Mouse (Mus musculus) forebrain, embryonic 13.5 days (tissue): Measurements from ENCODE around the gene Bcl2l1. TPM values are rescaled to one million over a fixed set of nuclear protein-coding genes. Genes with fewer than 3 reads are reported as not detected.

ENCODE experiments used
- ATAC-seq: fragments of 200-750 bp; cut with Nextera tagmentation; 2 replicates; pipeline ENCODE4 v1.8.0; 2017
- H3K27ac ChIP-seq: fragments of 300-500 bp; sonication (generic); 2 replicates; pipeline ENCODE4 v1.5.1; 2015; ENCODE audit warnings: inconsistent platforms, mild to moderate bottlenecking, moderate library complexity
- H3K27me3 ChIP-seq: fragments of 300-500 bp; sonication (generic); 2 replicates; pipeline ENCODE4 v1.6.1; 2015; ENCODE audit warnings: mild to moderate bottlenecking, inconsistent platforms
- H3K36me3 ChIP-seq: fragments of 300-500 bp; sonication (generic); 2 replicates; pipeline ENCODE4 v1.6.1; 2015; ENCODE audit warnings: mild to moderate bottlenecking, inconsistent platforms; ENCODE audit not compliant: poor library complexity, severe bottlenecking
- H3K4me1 ChIP-seq: fragments of 300-500 bp; sonication (generic); 2 replicates; pipeline ENCODE4 v1.6.1; 2015; ENCODE audit warnings: inconsistent platforms
- H3K4me2 ChIP-seq: fragments of 300-500 bp; sonication (generic); 2 replicates; pipeline ENCODE4 v1.6.1; 2015; ENCODE audit warnings: inconsistent platforms, mild to moderate bottlenecking, moderate library complexity
- H3K4me3 ChIP-seq: fragments of 300-500 bp; sonication (generic); 2 replicates; pipeline ENCODE4 v1.5.1; 2015; ENCODE audit warnings: mild to moderate bottlenecking, inconsistent platforms
- H3K9ac ChIP-seq: fragments of 300-500 bp; sonication (generic); 2 replicates; pipeline ENCODE4 v1.6.1; 2015; ENCODE audit warnings: mild to moderate bottlenecking, inconsistent platforms
- H3K9me3 ChIP-seq: fragments of 300-500 bp; sonication (generic); replicated peaks from 2 replicates; pipeline ENCODE4 v1.6.1; 2016; ENCODE audit warnings: inconsistent platforms
- WGBS: fragments of 180-500 bp; shearing (Covaris S2); methylation state at CpG from one replicate; pipeline ENCODE4 v1.1.7; 2015; 5-methylcytosine and 5-hydroxymethylcytosine counted together
- polyA plus RNA-seq: library from polyadenylated mRNA; unstranded; fragments of >200 nt; fragmentation: Nextera tagmentation; extraction: Ambion mirVana; gene quantifications from 2 replicates; pipeline ENCODE4 v1.2.1, GENCODE M21; 2015

Bcl2l1 gene
- 155 and 164 TPM in 2 replicates for polyA plus RNA-seq

DNA sequence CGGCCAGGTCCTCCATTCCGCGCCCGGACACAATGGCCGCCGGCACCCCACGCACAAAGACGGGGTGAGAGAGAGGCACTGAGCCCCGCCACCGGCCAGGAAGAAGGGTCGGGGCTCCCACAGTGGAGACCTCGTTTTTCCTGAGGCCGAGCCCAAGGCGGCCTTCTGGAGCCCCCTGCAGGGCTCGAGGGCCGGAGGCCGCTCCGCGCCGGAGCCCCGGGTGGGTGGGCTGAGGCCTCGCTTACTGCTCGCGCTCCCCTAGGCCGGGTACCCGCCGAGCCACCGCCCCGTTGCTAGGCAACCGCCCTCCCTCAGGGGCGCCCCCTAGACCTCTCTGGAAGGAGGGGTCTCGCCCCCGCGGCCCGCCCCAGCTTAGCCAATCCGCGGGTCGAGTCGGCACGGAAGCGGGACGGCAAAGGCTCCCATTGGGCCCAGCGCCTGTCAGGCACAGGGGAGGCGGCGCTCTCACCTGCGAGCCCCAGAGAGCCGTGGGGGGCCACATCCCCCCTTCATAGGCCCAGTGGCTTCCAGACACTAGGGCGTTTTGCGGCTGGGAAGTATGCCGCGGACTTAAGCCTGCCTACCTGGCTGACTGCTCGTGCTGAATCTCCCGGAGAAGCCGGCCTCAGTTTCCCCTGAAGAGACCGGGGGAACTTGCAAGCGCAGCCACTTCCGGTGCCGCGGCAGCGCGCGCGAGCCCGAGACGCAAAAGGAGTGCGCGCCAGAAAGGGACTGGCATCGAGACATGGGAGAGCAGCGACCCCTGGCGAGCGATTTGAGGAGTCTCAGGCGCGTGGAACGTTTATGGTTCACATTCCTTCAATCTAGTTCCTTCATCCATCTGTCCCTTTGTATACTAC is at the start of gene Bcl2l1:
TSS of gene Bcl2l1 (minus strand) at position 710 of the 860 bp plus-strand sequence.
- peak; percentile 98 for ATAC-seq
- H3K4me2 ChIP-seq = peak within 1 kb of the TSS; percentile 74
- H3K4me3 ChIP-seq = peak within 1 kb of the TSS; percentile 76
- peaks cover 36% of the 10 kb centered on the region for H3K4me1 ChIP-seq
- H3K36me3 ChIP-seq = peaks cover 9% of the 10 kb centered on the region; the same call in 1 of the 2 replicates
- under 1% methylated on average over 72 of the region's 74 CpGs for WGBS
- H3K27me3 ChIP-seq = no peaks in the 10 kb centered on the region
- no peaks in the 10 kb centered on the region for H3K9me3 ChIP-seq
- peak within 1 kb of the TSS; percentile 95 for H3K9ac ChIP-seq
- H3K27ac ChIP-seq = peak within 1 kb of the TSS; percentile 99

DNA sequence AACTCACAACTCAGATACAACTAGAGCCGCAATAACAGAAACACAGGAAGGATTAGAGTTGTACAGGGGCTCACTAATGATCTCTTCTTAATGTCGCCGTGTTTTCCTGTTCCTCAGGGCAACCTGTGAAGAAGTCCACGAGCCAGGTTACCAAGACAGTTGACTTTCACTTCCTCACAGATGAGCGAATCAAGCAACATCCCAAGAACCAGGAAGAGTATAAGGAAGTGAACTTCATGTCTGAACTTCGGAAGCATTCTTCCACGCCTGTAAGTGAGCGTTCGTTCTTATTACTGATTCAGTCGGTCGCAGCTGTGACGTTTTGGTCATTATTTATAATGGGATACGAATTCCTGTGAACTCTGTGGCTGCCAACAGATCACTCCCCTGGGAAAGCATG is 49.4 kb upstream of the Bcl2l1 start:
- no peak overlapping the region for H3K27ac ChIP-seq
- H3K9me3 ChIP-seq = no peaks in the 10 kb centered on the region
- no peak for ATAC-seq
- H3K4me2 ChIP-seq = no peak overlapping the region
- no peaks in the 10 kb centered on the region for H3K4me1 ChIP-seq
- H3K9ac ChIP-seq = no peak overlapping the region
- no peak overlapping the region for H3K4me3 ChIP-seq
- WGBS = 93% methylated on average over 13 of the region's 13 CpGs
- H3K36me3 ChIP-seq = peaks cover 88% of the 10 kb centered on the region
- no peaks in the 10 kb centered on the region for H3K27me3 ChIP-seq

DNA sequence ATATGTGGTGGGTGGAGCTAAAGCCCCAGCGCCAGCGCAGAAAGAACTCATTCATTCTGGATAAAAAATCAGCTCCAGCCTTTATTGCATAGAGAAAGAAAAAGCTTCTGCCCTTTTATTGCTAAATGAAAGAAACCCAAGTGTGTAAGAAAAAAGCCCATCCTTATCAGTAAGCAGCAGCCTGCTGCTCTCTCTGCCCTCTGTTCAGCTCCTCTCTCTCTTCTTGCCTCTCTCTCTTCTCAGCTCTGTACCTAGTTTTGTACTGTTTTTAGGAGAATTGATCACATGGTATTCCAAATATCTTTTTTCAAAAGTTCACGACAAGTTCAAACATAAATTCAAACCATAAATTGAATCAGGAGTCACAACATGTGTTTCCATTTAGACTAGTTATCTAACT is 46.7 kb upstream of the Bcl2l1 start:
- no peak overlapping the region for H3K4me2 ChIP-seq
- no peak overlapping the region for H3K9ac ChIP-seq
- WGBS = 97% methylated on average over 3 of the region's 3 CpGs
- no peaks in the 10 kb centered on the region for H3K27me3 ChIP-seq
- H3K9me3 ChIP-seq = no peaks in the 10 kb centered on the region
- no peaks in the 10 kb centered on the region for H3K4me1 ChIP-seq
- H3K4me3 ChIP-seq = no peak overlapping the region
- no peak for ATAC-seq
- H3K36me3 ChIP-seq = peaks cover 85% of the 10 kb centered on the region
- no peak overlapping the region for H3K27ac ChIP-seq

DNA sequence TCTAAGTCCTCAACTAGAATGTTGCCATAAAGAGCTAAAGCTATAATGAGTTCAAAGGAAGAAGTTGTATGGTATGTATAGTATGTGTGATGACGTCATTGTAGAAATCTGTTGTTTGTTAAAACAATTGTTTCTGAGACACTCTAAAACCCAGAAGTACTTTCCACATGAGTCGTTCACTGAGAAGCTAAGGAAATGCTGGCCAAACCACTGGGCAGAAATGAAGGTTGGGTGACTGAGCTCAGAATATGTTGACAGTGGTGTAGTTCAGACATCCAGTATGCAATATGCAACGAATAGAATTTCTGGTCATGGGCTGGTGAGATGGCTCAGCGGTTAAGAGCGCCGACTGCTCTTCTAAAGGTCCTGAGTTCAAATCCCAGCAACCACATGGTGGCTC is 31.8 kb upstream of the Bcl2l1 start:
- H3K27ac ChIP-seq = no peak overlapping the region
- peaks cover 47% of the 10 kb centered on the region for H3K36me3 ChIP-seq
- 96% methylated on average over 6 of the region's 6 CpGs for WGBS
- H3K4me2 ChIP-seq = no peak overlapping the region
- H3K27me3 ChIP-seq = no peaks in the 10 kb centered on the region
- H3K4me3 ChIP-seq = no peak overlapping the region
- no peaks in the 10 kb centered on the region for H3K9me3 ChIP-seq
- no peak for ATAC-seq
- no peak overlapping the region for H3K9ac ChIP-seq
- H3K4me1 ChIP-seq = no peaks in the 10 kb centered on the region

DNA sequence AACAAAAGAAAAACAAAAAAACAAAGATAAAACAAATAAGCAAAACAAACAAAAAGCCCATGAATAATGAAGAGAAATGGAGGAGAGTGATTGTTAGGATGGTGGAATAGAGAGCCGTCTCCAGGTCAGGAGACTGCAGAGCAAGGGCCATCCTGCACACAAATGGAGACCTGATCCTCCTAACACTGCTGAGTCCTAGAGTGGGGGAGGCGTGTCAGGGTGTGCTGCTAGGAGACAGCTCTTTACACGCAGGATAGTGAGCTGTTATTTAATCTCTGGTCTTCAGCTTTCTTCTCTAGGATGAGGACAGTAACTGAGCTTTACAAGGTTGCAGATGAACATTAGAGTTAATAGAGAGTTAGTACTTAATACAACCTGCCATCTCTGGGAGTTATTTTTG is 31.1 kb upstream of the Bcl2l1 start:
- H3K9ac ChIP-seq = no peak overlapping the region
- 91% methylated on average over 3 of the region's 3 CpGs for WGBS
- H3K36me3 ChIP-seq = peaks cover 51% of the 10 kb centered on the region
- H3K27ac ChIP-seq = no peak overlapping the region
- no peaks in the 10 kb centered on the region for H3K4me1 ChIP-seq
- H3K9me3 ChIP-seq = no peaks in the 10 kb centered on the region
- H3K4me2 ChIP-seq = no peak overlapping the region
- H3K27me3 ChIP-seq = no peaks in the 10 kb centered on the region
- ATAC-seq = no peak
- no peak overlapping the region for H3K4me3 ChIP-seq

DNA sequence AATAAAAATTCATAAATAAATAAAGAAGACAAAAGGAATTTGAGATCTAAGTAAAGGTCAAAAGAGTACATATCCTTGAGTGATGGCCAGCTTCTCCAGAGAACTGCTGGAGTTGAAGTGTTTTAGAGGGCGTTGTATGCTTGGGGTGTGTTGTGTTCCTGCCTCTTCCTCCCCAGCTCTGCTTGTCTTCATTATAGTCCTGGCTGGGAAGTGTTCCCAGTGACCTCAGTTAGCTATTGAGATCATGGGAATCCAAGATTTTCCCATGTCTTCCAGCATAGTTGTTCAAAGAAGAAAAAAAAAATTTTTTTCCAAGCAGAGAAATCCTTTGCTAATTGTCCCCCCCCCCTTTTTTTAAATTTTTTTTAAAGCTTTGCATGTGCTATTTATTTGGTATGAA is 30.4 kb upstream of the Bcl2l1 start:
- Histone ChIP-seq H3K9me3 (no peaks in the 10 kb centered on the region), H3K36me3 (peaks cover 53% of the 10 kb centered on the region), H3K4me3 (no peak overlapping the region), H3K27me3 (no peaks in the 10 kb centered on the region), H3K27ac (no peak overlapping the region), H3K4me1 (no peaks in the 10 kb centered on the region), H3K4me2 (no peak overlapping the region), H3K9ac (no peak overlapping the region)
- no peak for ATAC-seq
- 97% methylated on average over 1 of the region's 1 CpGs for WGBS

DNA sequence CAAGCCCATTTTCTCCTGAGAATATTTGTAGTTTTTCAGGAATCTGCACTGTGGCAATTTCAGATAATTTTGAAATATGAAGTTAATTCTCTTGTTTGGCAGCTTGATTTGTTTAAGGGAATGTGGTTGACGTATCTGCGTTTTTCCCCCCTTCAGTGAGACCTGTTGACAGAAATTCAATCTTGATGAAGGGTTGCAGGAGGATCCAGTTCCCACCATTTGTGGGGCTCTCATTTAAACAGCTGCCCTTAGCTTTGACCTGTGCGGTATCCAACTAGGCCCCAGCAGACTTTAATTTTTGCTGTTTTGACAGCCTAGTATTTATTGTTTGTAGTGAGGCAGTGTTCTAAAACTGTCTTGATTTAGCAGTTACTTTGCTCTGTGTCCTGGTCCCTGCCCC is 28.0 kb upstream of the Bcl2l1 start:
- H3K36me3 ChIP-seq = peaks cover 66% of the 10 kb centered on the region
- no peaks in the 10 kb centered on the region for H3K27me3 ChIP-seq
- no peak overlapping the region for H3K4me3 ChIP-seq
- no peak for ATAC-seq
- H3K9me3 ChIP-seq = no peaks in the 10 kb centered on the region
- H3K27ac ChIP-seq = no peak overlapping the region
- WGBS = 94% methylated on average over 3 of the region's 3 CpGs
- H3K4me1 ChIP-seq = no peaks in the 10 kb centered on the region
- no peak overlapping the region for H3K4me2 ChIP-seq
- no peak overlapping the region for H3K9ac ChIP-seq

DNA sequence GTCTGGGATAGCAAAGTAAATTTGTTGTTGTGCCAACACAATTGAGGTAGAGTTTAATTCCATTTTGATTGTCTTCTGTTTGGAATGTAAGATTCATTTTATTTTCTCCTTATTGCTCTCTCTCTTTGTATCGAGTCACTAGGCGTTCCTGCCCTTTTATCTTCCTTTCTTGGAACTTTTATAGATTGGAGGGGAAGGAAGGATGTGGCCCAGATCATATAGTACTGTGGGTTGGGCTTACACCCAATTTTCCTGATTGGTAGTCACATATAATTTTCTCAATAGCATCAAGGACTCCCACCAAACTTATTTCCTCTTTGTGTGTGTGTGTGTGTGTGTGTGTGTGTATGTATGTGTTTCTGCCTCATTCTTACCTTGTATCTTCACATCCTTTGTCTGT is 16.9 kb upstream of the Bcl2l1 start:
- 3% methylated on average over 2 of the region's 2 CpGs for WGBS
- Histone ChIP-seq H3K9me3 (no peaks in the 10 kb centered on the region), H3K4me2 (peak overlapping the region; percentile 73), H3K4me3 (peak overlapping the region; percentile 73), H3K27me3 (no peaks in the 10 kb centered on the region), H3K4me1 (peaks cover 30% of the 10 kb centered on the region), H3K27ac (peak overlapping the region; percentile 42; the same call in 1 of the 2 replicates), H3K36me3 (peaks cover 18% of the 10 kb centered on the region), H3K9ac (peak overlapping the region; percentile 78)
- ATAC-seq = no peak

DNA sequence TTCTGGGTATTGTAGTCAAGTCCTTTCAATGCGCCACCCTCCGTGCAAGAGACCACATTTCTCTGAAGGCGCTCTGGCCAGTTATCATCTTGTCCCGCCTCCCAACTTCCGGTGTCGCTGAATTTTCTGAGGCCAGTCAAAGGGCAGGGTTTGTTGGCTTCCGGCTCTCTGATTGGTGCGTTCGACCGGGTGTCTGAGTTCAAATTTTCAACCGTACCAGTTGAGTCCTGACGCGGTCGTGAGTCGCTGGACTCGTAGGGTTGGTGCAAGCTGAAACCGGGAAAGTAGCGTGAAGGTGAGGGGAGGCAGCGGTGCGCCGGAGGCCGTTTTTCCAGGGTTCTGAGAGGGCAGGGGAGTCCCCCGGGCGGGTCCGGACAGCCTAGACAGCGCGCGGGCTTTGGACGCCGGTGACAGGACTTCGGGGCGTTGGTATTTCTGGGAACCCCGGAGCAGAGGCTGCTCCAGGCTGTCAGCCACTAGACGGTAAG is 16.3 kb upstream of the Bcl2l1 start, which contains the start of gene Tpx2:
TSS of gene Tpx2 (plus strand) at position 150 of the 488 bp plus-strand sequence.
- no peaks in the 10 kb centered on the region for H3K9me3 ChIP-seq
- peak; percentile 99 for ATAC-seq
- peaks cover 30% of the 10 kb centered on the region for H3K4me1 ChIP-seq
- H3K9ac ChIP-seq = peak within 1 kb of the TSS; percentile 78
- H3K4me2 ChIP-seq = peak within 1 kb of the TSS; percentile 73
- peak within 1 kb of the TSS; percentile 73 for H3K4me3 ChIP-seq
- H3K27ac ChIP-seq = peak within 1 kb of the TSS; percentile 42; the same call in 1 of the 2 replicates
- no peaks in the 10 kb centered on the region for H3K27me3 ChIP-seq
- H3K36me3 ChIP-seq = peaks cover 12% of the 10 kb centered on the region
- under 1% methylated on average over 34 of the region's 34 CpGs for WGBS

DNA sequence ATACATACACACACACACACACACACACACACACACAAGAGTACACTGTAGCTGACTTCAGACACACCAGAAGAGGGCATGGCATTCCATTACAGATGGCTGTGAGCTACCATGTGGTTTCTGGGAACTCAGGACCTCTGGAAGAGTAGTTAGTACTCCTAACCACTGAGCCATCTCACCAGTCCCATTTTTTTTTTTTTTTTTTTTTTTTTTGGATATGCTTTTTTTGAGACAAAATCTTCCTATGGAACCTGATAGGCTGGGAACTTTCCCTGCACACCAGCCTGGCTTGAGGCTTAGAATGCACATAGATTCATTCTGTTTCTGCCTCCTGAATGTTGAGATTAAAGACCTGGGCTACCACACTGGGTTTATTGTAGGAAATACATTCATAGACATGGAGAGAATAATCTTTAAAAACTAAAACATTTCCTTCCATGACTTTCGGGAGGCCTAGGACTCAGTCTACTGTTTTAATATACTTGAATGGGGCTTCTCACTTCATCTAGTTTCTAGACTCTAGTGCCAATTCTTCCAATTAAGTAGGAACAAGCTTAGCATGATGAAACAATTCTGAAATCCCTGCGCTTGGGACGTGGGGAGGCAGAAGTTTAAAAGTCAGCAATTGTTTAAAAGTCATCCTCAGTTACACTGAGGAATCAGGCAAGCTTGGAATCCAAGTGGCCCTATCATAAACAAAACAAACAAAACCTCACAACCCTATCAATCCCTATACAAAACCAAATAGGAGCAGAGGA is 15.7 kb upstream of the Bcl2l1 start:
- H3K4me3 ChIP-seq = peak overlapping the region; percentile 73; the same call in 1 of the 2 replicates

DNA sequence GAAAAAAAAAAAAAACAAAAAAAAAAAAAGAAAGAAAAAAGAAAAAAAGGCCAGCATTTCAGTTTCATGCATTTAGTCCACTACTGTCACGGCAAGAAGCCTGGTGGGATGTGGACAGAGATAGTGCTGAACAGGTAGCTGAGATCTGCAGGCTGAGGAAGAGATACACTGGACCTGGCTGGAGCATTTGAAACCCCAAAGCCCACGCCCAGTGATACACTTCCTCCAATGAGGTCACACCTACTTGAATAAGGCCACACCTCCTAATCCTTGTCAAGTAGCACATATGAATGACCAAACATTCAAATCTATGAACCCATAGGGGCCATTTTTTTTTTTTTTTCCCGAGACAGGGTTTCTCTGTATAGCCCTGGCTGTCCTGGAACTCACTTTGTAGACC is 11.2 kb upstream of the Bcl2l1 start:
- Histone ChIP-seq H3K9me3 (no peaks in the 10 kb centered on the region), H3K27ac (no peak overlapping the region), H3K4me2 (no peak overlapping the region), H3K27me3 (no peaks in the 10 kb centered on the region), H3K36me3 (no peaks in the 10 kb centered on the region), H3K4me1 (no peaks in the 10 kb centered on the region), H3K4me3 (no peak overlapping the region), H3K9ac (no peak overlapping the region)
- ATAC-seq = no peak
- 67% methylated on average over 3 of the region's 3 CpGs for WGBS

More for the DNA sequence above, 15.7 kb upstream of the Bcl2l1 start:
- peak; percentile 2; the same call in 1 of the 2 replicates for ATAC-seq
- H3K27me3 ChIP-seq = no peaks in the 10 kb centered on the region
- peak overlapping the region; percentile 47 for H3K4me2 ChIP-seq
- H3K9ac ChIP-seq = no peak overlapping the region
- no peaks in the 10 kb centered on the region for H3K9me3 ChIP-seq
- 19% methylated on average over 3 of the region's 3 CpGs for WGBS
- H3K36me3 ChIP-seq = peaks cover 6% of the 10 kb centered on the region; the same call in 1 of the 2 replicates
- no peak overlapping the region for H3K27ac ChIP-seq
- peaks cover 30% of the 10 kb centered on the region for H3K4me1 ChIP-seq

DNA sequence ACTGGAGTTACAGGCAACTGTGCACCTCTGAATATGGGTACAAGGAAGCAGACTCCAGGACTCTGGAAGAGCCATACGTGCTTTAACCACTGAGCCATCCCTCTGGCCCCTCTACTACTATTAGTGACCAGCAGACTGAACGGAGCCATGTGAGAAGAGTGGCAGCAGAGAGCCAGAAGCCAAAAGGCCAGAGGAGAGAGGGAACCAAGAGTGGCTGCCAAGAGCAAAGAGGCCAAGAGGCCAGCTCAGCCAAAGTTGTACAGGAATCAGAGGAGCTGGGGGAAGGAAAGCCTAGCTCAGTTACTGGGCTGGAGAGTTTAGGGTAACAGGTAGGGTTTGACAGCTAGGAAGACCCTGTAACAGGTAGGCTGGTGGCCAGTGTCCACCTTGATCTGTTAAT is 7.7 kb upstream of the Bcl2l1 start:
- Histone ChIP-seq H3K4me1 (no peaks in the 10 kb centered on the region), H3K27me3 (no peaks in the 10 kb centered on the region), H3K4me2 (no peak overlapping the region), H3K9ac (no peak overlapping the region), H3K36me3 (no peaks in the 10 kb centered on the region), H3K9me3 (no peaks in the 10 kb centered on the region), H3K4me3 (no peak overlapping the region), H3K27ac (no peak overlapping the region)
- no peak for ATAC-seq
- WGBS = 78% methylated on average over 2 of the region's 2 CpGs
